Mouse (Mus musculus) adrenal gland, adult 18-20 months (tissue): ENCODE data around the gene 1700069L16Rik. TPM values are rescaled to one million over a fixed set of nuclear protein-coding genes. Genes with fewer than 3 reads are reported as not detected.

Source experiments
- DNase-seq, 2 experiments: peaks; one replicate each; pipeline ENCODE4 v3.0.0; 2021 to 2022; ENCODE audit warnings: low spot score in 2 of 2
- long read RNA-seq, 2 experiments: library from polyadenylated mRNA; stranded (forward); transcript quantifications; one replicate each; pipeline ENCODE4 v2.0.0; 2021
- total RNA-seq, 2 experiments: library from RNA; stranded (reverse); gene quantifications; 1 replicate in 1 of 2; 2 replicates in 1 of 2; pipeline ENCODE4 v1.2.3; 2021

The 1700069L16Rik gene
- total RNA-seq = not detected
- long read RNA-seq, experiment 1 = 0 reads
- long read RNA-seq, experiment 2 = 0 reads

GRCm38 (mm10) chr5:113724446-113724845, at the start of gene 1700069L16Rik:
TSS of gene 1700069L16Rik (minus strand) at chr5:113724772.
- DNase-seq = peak; percentile 77 to 86

- DNase-seq = peak; percentile 94 to 96
Measured at GRCm38 (mm10) chr5:113773664-113774063, 49.1 kb upstream of the 1700069L16Rik start.

GRCm38 (mm10) chr5:113772905-113773519, 48.4 kb upstream of the 1700069L16Rik start:
- DNase-seq = no peak

- DNase-seq = peak; percentile 96 to 99
Measured at GRCm38 (mm10) chr5:113772450-113772895, 47.9 kb upstream of the 1700069L16Rik start, which contains the start of the genes Sart3 and Iscu. TSS of gene Sart3 (minus strand) at chr5:113772510. TSS of gene Iscu (plus strand) at chr5:113772748.

GRCm38 (mm10) chr5:113771213-113772162, 46.9 kb upstream of the 1700069L16Rik start:
- DNase-seq = peak; percentile 75 to 78

- DNase-seq = no peak
Measured at GRCm38 (mm10) chr5:113768806-113769205, 44.2 kb upstream of the 1700069L16Rik start.

GRCm38 (mm10) chr5:113765641-113766526, 41.3 kb upstream of the 1700069L16Rik start:
- DNase-seq = no peak

GRCm38 (mm10) chr5:113764426-113764825, 39.9 kb upstream of the 1700069L16Rik start:
- DNase-seq = no peak

GRCm38 (mm10) chr5:113761585-113761984, 37.0 kb upstream of the 1700069L16Rik start:
- DNase-seq = no peak

GRCm38 (mm10) chr5:113755347-113756030, 30.9 kb upstream of the 1700069L16Rik start:
- no peak for DNase-seq

GRCm38 (mm10) chr5:113751521-113752157, 27.1 kb upstream of the 1700069L16Rik start:
- DNase-seq = no peak

GRCm38 (mm10) chr5:113748556-113749331, 24.2 kb upstream of the 1700069L16Rik start:
- DNase-seq = no peak

GRCm38 (mm10) chr5:113747629-113748028, 23.1 kb upstream of the 1700069L16Rik start:
- DNase-seq = no peak

- no peak for DNase-seq
Measured at GRCm38 (mm10) chr5:113737607-113738237, 13.2 kb upstream of the 1700069L16Rik start.

GRCm38 (mm10) chr5:113736522-113737164, 12.1 kb upstream of the 1700069L16Rik start:
- DNase-seq = no peak

- peak in 1 of 2 experiments; percentile 21 for DNase-seq
Measured at GRCm38 (mm10) chr5:113736113-113736502, 11.5 kb upstream of the 1700069L16Rik start.

GRCm38 (mm10) chr5:113735345-113736112, 11.0 kb upstream of the 1700069L16Rik start, which contains the start of gene Ficd:
TSS of gene Ficd (plus strand) at chr5:113735803.
- DNase-seq = peak; percentile 86 to 87
